Mouse (Mus musculus) erythroblast, embryonic 14.5 days (primary cell): ENCODE results near the gene Gnas. TPM values are rescaled to one million over a fixed set of nuclear protein-coding genes. Genes with fewer than 3 reads are reported as not detected.
A peak's percentile ranks its signal among the peaks of the same experiment; 100 is the strongest.

Experiments used
- H3K27me3 ChIP-seq: 2 replicates; pipeline ENCODE4 v1.6.1; 2012; ENCODE audit warnings: inconsistent platforms; ENCODE audit not compliant: control insufficient read depth
- H3K36me3 ChIP-seq: 2 replicates; pipeline ENCODE4 v1.6.1; 2012; ENCODE audit warnings: mild to moderate bottlenecking, inconsistent platforms; ENCODE audit not compliant: control insufficient read depth
- H3K4me1 ChIP-seq: 2 replicates; pipeline ENCODE4 v1.6.1; 2012; ENCODE audit warnings: inconsistent platforms; ENCODE audit not compliant: control insufficient read depth
- H3K4me3 ChIP-seq: replicated peaks from 2 replicates; pipeline ENCODE3; 2012; ENCODE audit warnings: moderate library complexity, mild to moderate bottlenecking, inconsistent platforms
- H3K9me3 ChIP-seq: 2 replicates; pipeline ENCODE4 v1.6.1; 2012; ENCODE audit warnings: low read length, inconsistent platforms, mixed read lengths; ENCODE audit not compliant: control insufficient read depth
- GATA1 ChIP-seq: IDR thresholded peaks from 2 replicates; pipeline ENCODE4 v1.6.1; 2012; ENCODE audit warnings: low read length, inconsistent platforms, mixed read lengths
- TAL1 ChIP-seq: IDR thresholded peaks from 3 replicates; pipeline ENCODE4 v1.6.1; 2012; ENCODE audit warnings: low read length, inconsistent platforms, mixed read lengths
- polyA plus RNA-seq: library from polyadenylated mRNA; stranded (reverse); fragments of >175 nt; gene quantifications from 2 replicates; pipeline ENCODE4 v1.2.3, GENCODE M21; 2012

Gnas gene
- polyA plus RNA-seq, 1 experiment, result 73.8 TPM

GRCm38 (mm10) chr2:174328926-174329662 lies 45.0 kb downstream of the Gnas start:
- TF ChIP-seq TAL1 (no peak), GATA1 (no peak)
- H3K27me3 ChIP-seq, result peaks cover 17% of the 10 kb centered on the region
- H3K4me1 ChIP-seq, result peaks cover 64% of the 10 kb centered on the region

GRCm38 (mm10) chr2:174329663-174330615 lies 45.8 kb downstream of the Gnas start:
- peaks cover 14% of the 10 kb centered on the region for H3K36me3 ChIP-seq
- peaks cover 72% of the 10 kb centered on the region for H3K4me1 ChIP-seq
- peaks cover 17% of the 10 kb centered on the region for H3K9me3 ChIP-seq
- no peak for TF ChIP-seq GATA1
- no peak for TF ChIP-seq TAL1
- peak overlapping the region; percentile 96 for H3K4me3 ChIP-seq
- peaks cover 17% of the 10 kb centered on the region for H3K27me3 ChIP-seq

More at GRCm38 (mm10) chr2:174328926-174329662, 45.0 kb downstream of the Gnas start:
- Histone ChIP-seq H3K36me3 (peaks cover 5% of the 10 kb centered on the region), H3K9me3 (peaks cover 17% of the 10 kb centered on the region), H3K4me3 (peak overlapping the region; percentile 96)

GRCm38 (mm10) chr2:174330616-174331191 lies 46.6 kb downstream of the Gnas start:
- Histone ChIP-seq H3K27me3 (peaks cover 17% of the 10 kb centered on the region), H3K36me3 (peaks cover 18% of the 10 kb centered on the region), H3K4me3 (peak overlapping the region; percentile 96), H3K9me3 (peaks cover 17% of the 10 kb centered on the region), H3K4me1 (peaks cover 73% of the 10 kb centered on the region)
- TF ChIP-seq TAL1 (no peak), GATA1 (no peak)

- TF ChIP-seq GATA1 (no peak), TAL1 (no peak)
- peak overlapping the region; percentile 96 for H3K4me3 ChIP-seq
- peaks cover 17% of the 10 kb centered on the region for H3K27me3 ChIP-seq
- H3K9me3 ChIP-seq, result peaks cover 17% of the 10 kb centered on the region
- peaks cover 25% of the 10 kb centered on the region for H3K36me3 ChIP-seq
- peaks cover 71% of the 10 kb centered on the region for H3K4me1 ChIP-seq
These were observed 47.3 kb downstream of the Gnas start for GRCm38 (mm10) chr2:174331282-174332030.

- H3K4me1 ChIP-seq, result peaks cover 56% of the 10 kb centered on the region
These were observed 49.2 kb downstream of the Gnas start for GRCm38 (mm10) chr2:174333239-174333890.

GRCm38 (mm10) chr2:174334415-174334814 lies 50.3 kb downstream of the Gnas start:
- H3K4me3 ChIP-seq, result no peak overlapping the region
- peaks cover 45% of the 10 kb centered on the region for H3K36me3 ChIP-seq
- no peaks in the 10 kb centered on the region for H3K9me3 ChIP-seq
- no peaks in the 10 kb centered on the region for H3K27me3 ChIP-seq
- peaks cover 50% of the 10 kb centered on the region for H3K4me1 ChIP-seq
- TF ChIP-seq TAL1, result no peak
- TF ChIP-seq GATA1, result no peak

More at GRCm38 (mm10) chr2:174333239-174333890, 49.2 kb downstream of the Gnas start:
- H3K36me3 ChIP-seq, result peaks cover 39% of the 10 kb centered on the region
- H3K9me3 ChIP-seq, result peaks cover 6% of the 10 kb centered on the region
- no peak overlapping the region for H3K4me3 ChIP-seq
- no peak for TF ChIP-seq GATA1
- no peak for TF ChIP-seq TAL1
- H3K27me3 ChIP-seq, result peaks cover 10% of the 10 kb centered on the region

- H3K27me3 ChIP-seq, result no peaks in the 10 kb centered on the region
- peaks cover 73% of the 10 kb centered on the region for H3K36me3 ChIP-seq
- no peak for TF ChIP-seq GATA1
- no peak for TF ChIP-seq TAL1
- no peaks in the 10 kb centered on the region for H3K9me3 ChIP-seq
- no peak overlapping the region for H3K4me3 ChIP-seq
- peaks cover 49% of the 10 kb centered on the region for H3K4me1 ChIP-seq
These were observed 53.2 kb downstream of the Gnas start for GRCm38 (mm10) chr2:174337275-174337674.

- Histone ChIP-seq H3K36me3 (peaks cover 85% of the 10 kb centered on the region), H3K4me1 (peaks cover 30% of the 10 kb centered on the region)
- no peak for TF ChIP-seq TAL1
- no peak for TF ChIP-seq GATA1
These were observed 55.6 kb downstream of the Gnas start for GRCm38 (mm10) chr2:174339701-174340100.

More at GRCm38 (mm10) chr2:174339701-174340100, 55.6 kb downstream of the Gnas start:
- no peaks in the 10 kb centered on the region for H3K9me3 ChIP-seq
- no peaks in the 10 kb centered on the region for H3K27me3 ChIP-seq
- H3K4me3 ChIP-seq, result no peak overlapping the region
